Mouse (Mus musculus) cerebral cortex, adult 2 months (tissue): ENCODE data around the gene Ltc4s.

Source experiments
- WGBS: fragments of 180-500 bp; shearing (Covaris S2); methylation state at CpG from one replicate; pipeline ENCODE4 v1.1.7; 2018; 5-methylcytosine and 5-hydroxymethylcytosine counted together

The Ltc4s gene

GRCm38 (mm10) chr11:50238324-50238723 is at the start of gene Ltc4s:
Ltc4s (minus strand) TSS chr11:50238616.
- 66% methylated on average over 10 of the region's 10 CpGs for WGBS

GRCm38 (mm10) chr11:50286428-50286827 is 48.0 kb upstream of the Ltc4s start:
- 65% methylated on average over 1 of the region's 1 CpGs for WGBS

GRCm38 (mm10) chr11:50285696-50286095 is 47.3 kb upstream of the Ltc4s start:
- WGBS: 90% methylated on average over 7 of the region's 7 CpGs

GRCm38 (mm10) chr11:50285263-50285662 is 46.8 kb upstream of the Ltc4s start:
- 89% methylated on average over 5 of the region's 5 CpGs for WGBS

GRCm38 (mm10) chr11:50280053-50280452 is 41.6 kb upstream of the Ltc4s start:
- WGBS: 74% methylated on average over 1 of the region's 1 CpGs

GRCm38 (mm10) chr11:50279005-50279404 is 40.6 kb upstream of the Ltc4s start:
- WGBS: 79% methylated on average over 4 of the region's 4 CpGs

GRCm38 (mm10) chr11:50277706-50278105 is 39.3 kb upstream of the Ltc4s start:
- 84% methylated on average over 6 of the region's 6 CpGs for WGBS

- 48% methylated on average over 5 of the region's 5 CpGs for WGBS
Measured at GRCm38 (mm10) chr11:50275568-50276151, 37.2 kb upstream of the Ltc4s start.

GRCm38 (mm10) chr11:50275077-50275476 is 36.7 kb upstream of the Ltc4s start:
- 74% methylated on average over 2 of the region's 2 CpGs for WGBS

- WGBS: 57% methylated on average over 2 of the region's 2 CpGs
Measured at GRCm38 (mm10) chr11:50272819-50273218, 34.4 kb upstream of the Ltc4s start.

GRCm38 (mm10) chr11:50269885-50270284 is 31.5 kb upstream of the Ltc4s start:
- 93% methylated on average over 1 of the region's 1 CpGs for WGBS

GRCm38 (mm10) chr11:50269163-50269562 is 30.7 kb upstream of the Ltc4s start:
- WGBS: 73% methylated on average over 2 of the region's 2 CpGs

GRCm38 (mm10) chr11:50266997-50267396 is 28.6 kb upstream of the Ltc4s start:
- WGBS: 99% methylated on average over 3 of the region's 3 CpGs

GRCm38 (mm10) chr11:50265931-50266330 is 27.5 kb upstream of the Ltc4s start:
- WGBS: 55% methylated on average over 8 of the region's 8 CpGs

GRCm38 (mm10) chr11:50263198-50263597 is 24.8 kb upstream of the Ltc4s start:
- WGBS: 89% methylated on average over 3 of the region's 3 CpGs

- 69% methylated on average over 4 of the region's 4 CpGs for WGBS
Measured at GRCm38 (mm10) chr11:50262020-50262419, 23.6 kb upstream of the Ltc4s start.

GRCm38 (mm10) chr11:50258310-50258709 is 19.9 kb upstream of the Ltc4s start:
- 53% methylated on average over 7 of the region's 7 CpGs for WGBS

GRCm38 (mm10) chr11:50256615-50257014 is 18.2 kb upstream of the Ltc4s start:
- WGBS: 42% methylated on average over 7 of the region's 7 CpGs

GRCm38 (mm10) chr11:50254010-50254580 is 15.7 kb upstream of the Ltc4s start:
- WGBS: 34% methylated on average over 12 of the region's 12 CpGs

- 36% methylated on average over 1 of the region's 1 CpGs for WGBS
Measured at GRCm38 (mm10) chr11:50253393-50253792, 15.0 kb upstream of the Ltc4s start.

- 84% methylated on average over 11 of the region's 11 CpGs for WGBS
Measured at GRCm38 (mm10) chr11:50252684-50253265, 14.4 kb upstream of the Ltc4s start.

GRCm38 (mm10) chr11:50252166-50252565 is 13.8 kb upstream of the Ltc4s start:
- WGBS: 77% methylated on average over 3 of the region's 3 CpGs

- 61% methylated on average over 7 of the region's 7 CpGs for WGBS
Measured at GRCm38 (mm10) chr11:50248473-50249171, 10.2 kb upstream of the Ltc4s start.
